Mouse (Mus musculus) neural tube, embryonic 11.5 days (tissue): ENCODE results near the gene Olfr341. TPM values are rescaled to one million over a fixed set of nuclear protein-coding genes. Genes with fewer than 3 reads are reported as not detected.

Source experiments
- ATAC-seq: fragments of 200-750 bp; cut with Nextera tagmentation; 2 replicates; pipeline ENCODE4 v1.8.0; 2017; ENCODE audit warnings: moderate number of reproducible peaks, mild to moderate bottlenecking, moderate TSS enrichment, moderate library complexity; ENCODE audit not compliant: insufficient read depth, low FRiP score, low TSS enrichment
- DNase-seq: peaks from one replicate; pipeline ENCODE4 v3.0.0-alpha.2; 2015; ENCODE audit warnings: low spot score
- H3K27ac ChIP-seq: fragments of 300-500 bp; sonication (generic); 2 replicates; pipeline ENCODE4 v1.5.1; 2014; ENCODE audit warnings: low read depth, mild to moderate bottlenecking, low read length
- H3K27me3 ChIP-seq: fragments of 300-500 bp; sonication (generic); 2 replicates; pipeline ENCODE4 v1.6.1; 2014; ENCODE audit warnings: mild to moderate bottlenecking, low read length, mixed read lengths; ENCODE audit not compliant: control insufficient read depth, insufficient read depth
- H3K36me3 ChIP-seq: fragments of 300-500 bp; sonication (generic); 2 replicates; pipeline ENCODE4 v1.6.1; 2014; ENCODE audit warnings: mild to moderate bottlenecking, low read length, moderate library complexity, mixed read lengths; ENCODE audit not compliant: control insufficient read depth, insufficient read depth
- H3K4me1 ChIP-seq: fragments of 300-500 bp; sonication (generic); 2 replicates; pipeline ENCODE4 v1.6.1; 2014; ENCODE audit warnings: low read length, mixed read lengths; ENCODE audit not compliant: control insufficient read depth, insufficient read depth
- H3K4me2 ChIP-seq: fragments of 300-500 bp; sonication (generic); 2 replicates; pipeline ENCODE4 v1.6.1; 2014; ENCODE audit warnings: low read depth, mild to moderate bottlenecking, moderate library complexity
- H3K4me3 ChIP-seq: fragments of 300-500 bp; sonication (generic); 2 replicates; pipeline ENCODE4 v1.5.1; 2014; ENCODE audit warnings: low read depth, low read length
- H3K9ac ChIP-seq: fragments of 300-500 bp; sonication (generic); 2 replicates; pipeline ENCODE4 v1.6.1; 2014; ENCODE audit warnings: mild to moderate bottlenecking, low read length
- H3K9me3 ChIP-seq: fragments of 300-500 bp; sonication (generic); 2 replicates; pipeline ENCODE4 v1.6.1; 2016; ENCODE audit warnings: low read length; ENCODE audit not compliant: control insufficient read depth
- WGBS: fragments of 180-500 bp; shearing (Covaris S2); extraction: QIAGEN DNeasy Blood & Tissue Kit; methylation state at CpG from one replicate; pipeline ENCODE4 v1.1.7; 2014; 5-methylcytosine and 5-hydroxymethylcytosine counted together
- polyA plus RNA-seq: library from polyadenylated mRNA; unstranded; fragments of >200 nt; fragmentation: Nextera tagmentation; extraction: Ambion mirVana; gene quantifications from 2 replicates; pipeline ENCODE4 v1.2.1, GENCODE M21; 2014

The Olfr341 gene
- not detected in 2 replicates for polyA plus RNA-seq

- DNase-seq (no peak), ATAC-seq (no peak)
- H3K9me3 ChIP-seq: peaks cover 3% of the 10 kb centered on the region; the same call in 1 of the 2 replicates
- H3K4me3 ChIP-seq: no peak within 1 kb of the TSS
- H3K4me2 ChIP-seq: no peak within 1 kb of the TSS
- H3K27me3 ChIP-seq: no peaks in the 10 kb centered on the region
- no peak within 1 kb of the TSS for H3K27ac ChIP-seq
- H3K9ac ChIP-seq: no peak within 1 kb of the TSS
- H3K4me1 ChIP-seq: no peaks in the 10 kb centered on the region
- H3K36me3 ChIP-seq: no peaks in the 10 kb centered on the region
Observed at GRCm38 (mm10) chr2:36482368-36482767, at the start of gene Olfr341. TSS of gene Olfr341 (minus strand) at chr2:36482468.

- DNase-seq (no peak), ATAC-seq (no peak)
- no peaks in the 10 kb centered on the region for H3K4me1 ChIP-seq
- H3K27me3 ChIP-seq: no peaks in the 10 kb centered on the region
- H3K9me3 ChIP-seq: no peaks in the 10 kb centered on the region
- H3K36me3 ChIP-seq: no peaks in the 10 kb centered on the region
- H3K4me3 ChIP-seq: no peak within 1 kb of the TSS
- no peak within 1 kb of the TSS for H3K27ac ChIP-seq
- WGBS: 74% methylated on average over 3 of the region's 3 CpGs
- no peak within 1 kb of the TSS for H3K9ac ChIP-seq
- H3K4me2 ChIP-seq: no peak within 1 kb of the TSS
Observed at GRCm38 (mm10) chr2:36524698-36525097, 42.4 kb upstream of the Olfr341 start, which contains the start of gene Olfr342. TSS of gene Olfr342 (plus strand) at chr2:36524998.

- Histone ChIP-seq H3K9me3 (peaks cover 4% of the 10 kb centered on the region), H3K27me3 (no peaks in the 10 kb centered on the region), H3K27ac (no peak overlapping the region), H3K4me1 (no peaks in the 10 kb centered on the region), H3K4me2 (no peak overlapping the region), H3K4me3 (no peak overlapping the region), H3K36me3 (no peaks in the 10 kb centered on the region), H3K9ac (no peak overlapping the region)
- ATAC-seq (no peak), DNase-seq (no peak)
Observed at GRCm38 (mm10) chr2:36473634-36474033, 8.6 kb downstream of the Olfr341 start.

- WGBS: 75% methylated on average over 1 of the region's 1 CpGs
- no peaks in the 10 kb centered on the region for H3K36me3 ChIP-seq
- no peak within 1 kb of the TSS for H3K4me3 ChIP-seq
- H3K4me2 ChIP-seq: no peak within 1 kb of the TSS
- no peak within 1 kb of the TSS for H3K27ac ChIP-seq
- H3K27me3 ChIP-seq: no peaks in the 10 kb centered on the region
- DNase-seq: no peak
- no peaks in the 10 kb centered on the region for H3K4me1 ChIP-seq
- H3K9ac ChIP-seq: no peak within 1 kb of the TSS
- no peak for ATAC-seq
- H3K9me3 ChIP-seq: no peaks in the 10 kb centered on the region
Observed at GRCm38 (mm10) chr2:36452287-36452686, 30.0 kb downstream of the Olfr341 start, which contains the start of gene Olfr340. TSS of gene Olfr340 (plus strand) at chr2:36452587.

Other genes with a start within 250 kb of the Olfr341 start
- gene Olfr338, start 108.9 kb downstream of the Olfr341 start, polyA plus RNA-seq: not detected in 2 replicates
- not detected in 2 replicates for gene Olfr339, start 63.5 kb downstream of the Olfr341 start, polyA plus RNA-seq
- not detected in 2 replicates for gene Olfr340, start 29.9 kb downstream of the Olfr341 start, polyA plus RNA-seq
- gene Olfr342, start 42.5 kb upstream of the Olfr341 start, polyA plus RNA-seq: not detected in 2 replicates
- not detected in 2 replicates for gene Olfr344, start 84.2 kb upstream of the Olfr341 start, polyA plus RNA-seq
- gene Olfr345, start 157.6 kb upstream of the Olfr341 start, polyA plus RNA-seq: not detected in 2 replicates
- not detected in 2 replicates for gene Olfr346, start 203.3 kb upstream of the Olfr341 start, polyA plus RNA-seq
- not detected in 2 replicates for gene Olfr347, start 249.4 kb upstream of the Olfr341 start, polyA plus RNA-seq